Mouse (Mus musculus) embryonic facial prominence, embryonic 15.5 days (tissue): ENCODE measurements around the gene Fam160a2. TPM values are rescaled to one million over a fixed set of nuclear protein-coding genes. Genes with fewer than 3 reads are reported as not detected.
A peak's percentile ranks its signal among the peaks of the same experiment; 100 is the strongest.
"Not testable (repeated sequence)": the region's sequence is repeated elsewhere in the genome, so short reads cannot be mapped to it uniquely, and the experiment has no call there.

Experiments used
- ATAC-seq: fragments of 200-750 bp; cut with Nextera tagmentation; 2 replicates; pipeline ENCODE4 v1.8.0; 2017; ENCODE audit warnings: low read depth, moderate TSS enrichment; ENCODE audit not compliant: insufficient number of reproducible peaks, low FRiP score, low TSS enrichment
- H3K27ac ChIP-seq: fragments of 300-500 bp; sonication (generic); replicated peaks from 2 replicates; pipeline ENCODE4 v1.5.1; 2015; ENCODE audit warnings: mild to moderate bottlenecking, inconsistent platforms
- H3K27me3 ChIP-seq: fragments of 300-500 bp; sonication (generic); 2 replicates; pipeline ENCODE4 v1.6.1; 2015; ENCODE audit warnings: inconsistent platforms
- H3K36me3 ChIP-seq: fragments of 300-500 bp; sonication (generic); 2 replicates; pipeline ENCODE4 v1.6.1; 2015; ENCODE audit warnings: mild to moderate bottlenecking, inconsistent platforms
- H3K4me1 ChIP-seq: fragments of 300-500 bp; sonication (generic); 2 replicates; pipeline ENCODE4 v1.6.1; 2015; ENCODE audit warnings: inconsistent platforms
- H3K4me2 ChIP-seq: fragments of 300-500 bp; sonication (generic); replicated peaks from 2 replicates; pipeline ENCODE4 v1.6.1; 2015; ENCODE audit warnings: mild to moderate bottlenecking, inconsistent platforms
- H3K4me3 ChIP-seq: fragments of 300-500 bp; sonication (generic); replicated peaks from 2 replicates; pipeline ENCODE4 v1.5.1; 2015; ENCODE audit warnings: mild to moderate bottlenecking, inconsistent platforms
- H3K9ac ChIP-seq: fragments of 300-500 bp; sonication (generic); 2 replicates; pipeline ENCODE4 v1.6.1; 2015; ENCODE audit warnings: inconsistent platforms
- H3K9me3 ChIP-seq: fragments of 300-500 bp; sonication (generic); replicated peaks from 2 replicates; pipeline ENCODE4 v1.6.1; 2016; ENCODE audit warnings: inconsistent platforms
- WGBS: fragments of 180-500 bp; shearing (Covaris S2); methylation state at CpG from one replicate; pipeline ENCODE4 v1.1.7; 2015; 5-methylcytosine and 5-hydroxymethylcytosine counted together
- polyA plus RNA-seq: library from polyadenylated mRNA; unstranded; fragments of >200 nt; fragmentation: Nextera tagmentation; extraction: Ambion mirVana; gene quantifications from 2 replicates; pipeline ENCODE4 v1.2.1, GENCODE M21; 2015

Fam160a2 gene
- polyA plus RNA-seq, 1 experiment from 2014 or later, result 41.3 TPM

GRCm38 (mm10) chr7:105387696-105388095 lies 12.2 kb downstream of the Fam160a2 start:
- Histone ChIP-seq H3K36me3 (peaks cover 70% of the 10 kb centered on the region), H3K27me3 (no peaks in the 10 kb centered on the region), H3K4me3 (no peak overlapping the region), H3K4me1 (no peaks in the 10 kb centered on the region), H3K9me3 (no peaks in the 10 kb centered on the region), H3K4me2 (no peak overlapping the region), H3K27ac (no peak overlapping the region), H3K9ac (no peak overlapping the region)
- WGBS, result 97% methylated on average over 2 of the region's 2 CpGs
- ATAC-seq, result no peak

GRCm38 (mm10) chr7:105380329-105380728 lies 19.5 kb downstream of the Fam160a2 start:
- no peak overlapping the region for H3K4me2 ChIP-seq
- no peak overlapping the region for H3K9ac ChIP-seq
- H3K27ac ChIP-seq, result no peak overlapping the region
- 92% methylated on average over 3 of the region's 3 CpGs for WGBS
- ATAC-seq, result no peak
- H3K36me3 ChIP-seq, result peaks cover 77% of the 10 kb centered on the region
- H3K9me3 ChIP-seq, result no peaks in the 10 kb centered on the region
- H3K4me1 ChIP-seq, result no peaks in the 10 kb centered on the region
- H3K27me3 ChIP-seq, result no peaks in the 10 kb centered on the region
- H3K4me3 ChIP-seq, result no peak overlapping the region

- no peaks in the 10 kb centered on the region for H3K4me1 ChIP-seq
- no peak within 1 kb of the TSS for H3K9ac ChIP-seq
- no peak within 1 kb of the TSS for H3K27ac ChIP-seq
- no peaks in the 10 kb centered on the region for H3K9me3 ChIP-seq
- H3K4me3 ChIP-seq, result no peak within 1 kb of the TSS
- no peak for ATAC-seq
- 87% methylated on average over 1 of the region's 1 CpGs for WGBS
- peaks cover 50% of the 10 kb centered on the region for H3K36me3 ChIP-seq
- H3K27me3 ChIP-seq, result no peaks in the 10 kb centered on the region
- no peak within 1 kb of the TSS for H3K4me2 ChIP-seq
Observed at GRCm38 (mm10) chr7:105374866-105375265, 25.0 kb downstream of the Fam160a2 start, which contains the start of gene Gm5901. Gene Gm5901, plus strand, starts transcription at chr7:105375038.

- no peaks in the 10 kb centered on the region for H3K4me1 ChIP-seq
- H3K27ac ChIP-seq, result no peak overlapping the region
- peaks cover 41% of the 10 kb centered on the region for H3K36me3 ChIP-seq
- no peaks in the 10 kb centered on the region for H3K9me3 ChIP-seq
- no peaks in the 10 kb centered on the region for H3K27me3 ChIP-seq
- WGBS, result 87% methylated on average over 3 of the region's 3 CpGs
- H3K9ac ChIP-seq, result no peak overlapping the region
- no peak for ATAC-seq
- H3K4me2 ChIP-seq, result no peak overlapping the region
- H3K4me3 ChIP-seq, result no peak overlapping the region
Observed at GRCm38 (mm10) chr7:105373976-105374375, 25.9 kb downstream of the Fam160a2 start.

- H3K4me1 ChIP-seq, result no peaks in the 10 kb centered on the region
- no peaks in the 10 kb centered on the region for H3K9me3 ChIP-seq
- ATAC-seq, result no peak
- H3K27me3 ChIP-seq, result no peaks in the 10 kb centered on the region
- 89% methylated on average over 4 of the region's 4 CpGs for WGBS
- no peak overlapping the region for H3K9ac ChIP-seq
- H3K27ac ChIP-seq, result no peak overlapping the region
- H3K4me2 ChIP-seq, result no peak overlapping the region
- H3K36me3 ChIP-seq, result peaks cover 37% of the 10 kb centered on the region
- no peak overlapping the region for H3K4me3 ChIP-seq
Observed at GRCm38 (mm10) chr7:105373509-105373908, 26.3 kb downstream of the Fam160a2 start.

- H3K4me1 ChIP-seq, result no peaks in the 10 kb centered on the region
Observed at GRCm38 (mm10) chr7:105372912-105373311, 26.9 kb downstream of the Fam160a2 start.

GRCm38 (mm10) chr7:105368521-105368920 lies 31.3 kb downstream of the Fam160a2 start:
- no peaks in the 10 kb centered on the region for H3K4me1 ChIP-seq
- WGBS, result 90% methylated on average over 4 of the region's 4 CpGs
- H3K36me3 ChIP-seq, result peaks cover 7% of the 10 kb centered on the region; the same call in 1 of the 2 replicates
- H3K4me3 ChIP-seq, result no peak overlapping the region
- H3K9ac ChIP-seq, result no peak overlapping the region
- ATAC-seq, result no peak; the same call in 1 of the 2 replicates
- no peak overlapping the region for H3K27ac ChIP-seq
- no peaks in the 10 kb centered on the region for H3K9me3 ChIP-seq
- no peaks in the 10 kb centered on the region for H3K27me3 ChIP-seq
- H3K4me2 ChIP-seq, result no peak overlapping the region

More at GRCm38 (mm10) chr7:105372912-105373311, 26.9 kb downstream of the Fam160a2 start:
- Histone ChIP-seq H3K4me3 (no peak overlapping the region), H3K9me3 (no peaks in the 10 kb centered on the region), H3K36me3 (peaks cover 31% of the 10 kb centered on the region), H3K27ac (no peak overlapping the region), H3K9ac (no peak overlapping the region), H3K4me2 (no peak overlapping the region), H3K27me3 (no peaks in the 10 kb centered on the region)
- ATAC-seq, result no peak
- 93% methylated on average over 1 of the region's 1 CpGs for WGBS

- Histone ChIP-seq H3K27ac (no peak within 1 kb of the TSS), H3K27me3 (no peaks in the 10 kb centered on the region), H3K4me2 (no peak within 1 kb of the TSS), H3K9me3 (no peaks in the 10 kb centered on the region), H3K4me3 (no peak within 1 kb of the TSS), H3K4me1 (no peaks in the 10 kb centered on the region), H3K36me3 (0 out of 2 replicates have a peak, but pooled peaks cover 4% of the 10 kb centered on the region), H3K9ac (no peak within 1 kb of the TSS)
- ATAC-seq, result no peak
- 100% methylated on average over 1 of the region's 1 CpGs for WGBS
Observed at GRCm38 (mm10) chr7:105367930-105368329, 31.9 kb downstream of the Fam160a2 start, which contains the start of gene Olfr692. Gene Olfr692, plus strand, starts transcription at chr7:105368230.

- H3K4me1 ChIP-seq, result no peaks in the 10 kb centered on the region
- H3K4me2 ChIP-seq, result no peak overlapping the region
- H3K27me3 ChIP-seq, result no peaks in the 10 kb centered on the region
- WGBS, result 80% methylated on average over 5 of the region's 5 CpGs
- H3K36me3 ChIP-seq, result no peaks in the 10 kb centered on the region
- no peak overlapping the region for H3K27ac ChIP-seq
- no peak for ATAC-seq
- no peak overlapping the region for H3K9ac ChIP-seq
- no peaks in the 10 kb centered on the region for H3K9me3 ChIP-seq
- no peak overlapping the region for H3K4me3 ChIP-seq
Observed at GRCm38 (mm10) chr7:105367268-105367667, 32.6 kb downstream of the Fam160a2 start.

GRCm38 (mm10) chr7:105361713-105362112 lies 38.1 kb downstream of the Fam160a2 start:
- H3K27me3 ChIP-seq, result no peaks in the 10 kb centered on the region
- no peak overlapping the region for H3K27ac ChIP-seq
- no peak overlapping the region for H3K4me3 ChIP-seq
- 79% methylated on average over 2 of the region's 2 CpGs for WGBS
- no peak overlapping the region for H3K4me2 ChIP-seq
- no peaks in the 10 kb centered on the region for H3K36me3 ChIP-seq
- H3K9ac ChIP-seq, result no peak overlapping the region
- no peaks in the 10 kb centered on the region for H3K9me3 ChIP-seq
- no peaks in the 10 kb centered on the region for H3K4me1 ChIP-seq
- no peak for ATAC-seq

GRCm38 (mm10) chr7:105356487-105356886 lies 43.4 kb downstream of the Fam160a2 start:
- H3K27me3 ChIP-seq, H3K36me3 ChIP-seq, H3K4me2 ChIP-seq, H3K9ac ChIP-seq, H3K9me3 ChIP-seq, H3K27ac ChIP-seq, H3K4me3 ChIP-seq, H3K4me1 ChIP-seq: not testable (repeated sequence)
- peak; percentile 67; the same call in 1 of the 2 replicates for ATAC-seq
- 91% methylated on average over 1 of the region's 2 CpGs for whole genome bisulfite sequencing

- not testable (repeated sequence) for ATAC-seq, H3K9ac ChIP-seq, H3K9me3 ChIP-seq, H3K4me3 ChIP-seq, H3K4me1 ChIP-seq, H3K27ac ChIP-seq, H3K27me3 ChIP-seq, H3K4me2 ChIP-seq, H3K36me3 ChIP-seq
- WGBS, result no CpG with 5 or more reads among the region's 5 CpGs
Observed at GRCm38 (mm10) chr7:105356064-105356463, 43.8 kb downstream of the Fam160a2 start.
